Mouse (Mus musculus): ENCODE measurements around the gene Sema6d. TPM values are rescaled to one million over a fixed set of nuclear protein-coding genes. Genes with fewer than 3 reads are reported as not detected.

Sema6d gene
- polyA plus RNA-seq, 1 experiment from 2014 or later: 12.2 TPM

GRCm38 (mm10) chr2:124101201-124101517 is 11.4 kb downstream of the Sema6d start:
- H3K4me1 ChIP-seq (replicated peaks; ENCODE audit: control insufficient read depth, insufficient read depth, low read length): no peaks in the 10 kb centered on the region
- H3K36me3 ChIP-seq (ENCODE audit: control insufficient read depth, insufficient read depth, low read length): no peaks in the 10 kb centered on the region
- no peak overlapping the region for H3K4me3 ChIP-seq (ENCODE audit: low read depth, low read length)
- no peaks in the 10 kb centered on the region for H3K27me3 ChIP-seq (replicated peaks; ENCODE audit: control insufficient read depth, insufficient read depth, low read length)
- DNase-seq (ENCODE audit: low spot score) (no peak), ATAC-seq (replicated peaks; ENCODE audit: low FRiP score) (no peak)
- no peak overlapping the region for H3K9ac ChIP-seq (ENCODE audit: low read depth, low read length)
- H3K9me3 ChIP-seq (ENCODE audit: control insufficient read depth, low read length): no peaks in the 10 kb centered on the region
- H3K27ac ChIP-seq (ENCODE audit: low read depth, low read length): no peak overlapping the region
- no peak overlapping the region for H3K4me2 ChIP-seq

GRCm38 (mm10) chr2:124101580-124101979 is 11.8 kb downstream of the Sema6d start:
- no peak overlapping the region for H3K4me2 ChIP-seq
- no peak overlapping the region for H3K9ac ChIP-seq (ENCODE audit: low read depth, low read length)
- no peak for ATAC-seq (replicated peaks; ENCODE audit: low FRiP score)
- 68% methylated on average over 5 of the region's 5 CpGs for WGBS
- no peak for DNase-seq (ENCODE audit: low spot score)
- H3K36me3 ChIP-seq (ENCODE audit: control insufficient read depth, insufficient read depth, low read length): no peaks in the 10 kb centered on the region
- H3K4me3 ChIP-seq (ENCODE audit: low read depth, low read length): no peak overlapping the region
- H3K4me1 ChIP-seq (replicated peaks; ENCODE audit: control insufficient read depth, insufficient read depth, low read length): no peaks in the 10 kb centered on the region
- H3K27ac ChIP-seq (ENCODE audit: low read depth, low read length): no peak overlapping the region
- H3K27me3 ChIP-seq (replicated peaks; ENCODE audit: control insufficient read depth, insufficient read depth, low read length): no peaks in the 10 kb centered on the region
- H3K9me3 ChIP-seq (ENCODE audit: control insufficient read depth, low read length): no peaks in the 10 kb centered on the region

GRCm38 (mm10) chr2:124103277-124103676 is 13.5 kb downstream of the Sema6d start:
- no peaks in the 10 kb centered on the region for H3K36me3 ChIP-seq (ENCODE audit: control insufficient read depth, insufficient read depth, low read length)
- H3K4me2 ChIP-seq: no peak overlapping the region
- H3K27me3 ChIP-seq (replicated peaks; ENCODE audit: control insufficient read depth, insufficient read depth, low read length): no peaks in the 10 kb centered on the region
- H3K9ac ChIP-seq (ENCODE audit: low read depth, low read length): no peak overlapping the region
- ATAC-seq (replicated peaks; ENCODE audit: low FRiP score) (no peak), DNase-seq (ENCODE audit: low spot score) (no peak)
- H3K4me3 ChIP-seq (ENCODE audit: low read depth, low read length): no peak overlapping the region
- no peaks in the 10 kb centered on the region for H3K4me1 ChIP-seq (replicated peaks; ENCODE audit: control insufficient read depth, insufficient read depth, low read length)
- no peaks in the 10 kb centered on the region for H3K9me3 ChIP-seq (ENCODE audit: control insufficient read depth, low read length)
- no peak overlapping the region for H3K27ac ChIP-seq (ENCODE audit: low read depth, low read length)

- Histone ChIP-seq H3K27ac (ENCODE audit: low read depth, low read length) (no peak overlapping the region), H3K9ac (ENCODE audit: low read depth, low read length) (no peak overlapping the region), H3K4me3 (ENCODE audit: low read depth, low read length) (no peak overlapping the region), H3K27me3 (replicated peaks; ENCODE audit: control insufficient read depth, insufficient read depth, low read length) (no peaks in the 10 kb centered on the region), H3K4me1 (replicated peaks; ENCODE audit: control insufficient read depth, insufficient read depth, low read length) (no peaks in the 10 kb centered on the region), H3K4me2 (no peak overlapping the region), H3K9me3 (ENCODE audit: control insufficient read depth, low read length) (no peaks in the 10 kb centered on the region), H3K36me3 (ENCODE audit: control insufficient read depth, insufficient read depth, low read length) (no peaks in the 10 kb centered on the region)
- DNase-seq (ENCODE audit: low spot score): no peak
- whole genome bisulfite sequencing: 65% methylated on average over 11 of the region's 11 CpGs
- no peak for ATAC-seq (replicated peaks; ENCODE audit: low FRiP score)
Measured at GRCm38 (mm10) chr2:124118469-124119243, 28.9 kb downstream of the Sema6d start.

- Histone ChIP-seq H3K4me1 (replicated peaks; ENCODE audit: control insufficient read depth, insufficient read depth, low read length) (no peaks in the 10 kb centered on the region), H3K4me2 (no peak overlapping the region), H3K9me3 (ENCODE audit: control insufficient read depth, low read length) (no peaks in the 10 kb centered on the region), H3K27ac (ENCODE audit: low read depth, low read length) (no peak overlapping the region), H3K27me3 (replicated peaks; ENCODE audit: control insufficient read depth, insufficient read depth, low read length) (no peaks in the 10 kb centered on the region), H3K4me3 (ENCODE audit: low read depth, low read length) (no peak overlapping the region), H3K36me3 (ENCODE audit: control insufficient read depth, insufficient read depth, low read length) (no peaks in the 10 kb centered on the region), H3K9ac (ENCODE audit: low read depth, low read length) (no peak overlapping the region)
- no peak for ATAC-seq (replicated peaks; ENCODE audit: low FRiP score)
- no peak for DNase-seq (ENCODE audit: low spot score)
- WGBS: 72% methylated on average over 1 of the region's 1 CpGs
Measured at GRCm38 (mm10) chr2:124120355-124120754, 30.6 kb downstream of the Sema6d start.

GRCm38 (mm10) chr2:124121539-124121938 is 31.8 kb downstream of the Sema6d start:
- Histone ChIP-seq H3K9ac (ENCODE audit: low read depth, low read length) (no peak overlapping the region), H3K27me3 (replicated peaks; ENCODE audit: control insufficient read depth, insufficient read depth, low read length) (no peaks in the 10 kb centered on the region), H3K4me3 (ENCODE audit: low read depth, low read length) (no peak overlapping the region), H3K4me2 (no peak overlapping the region), H3K27ac (ENCODE audit: low read depth, low read length) (no peak overlapping the region), H3K36me3 (ENCODE audit: control insufficient read depth, insufficient read depth, low read length) (no peaks in the 10 kb centered on the region), H3K4me1 (replicated peaks; ENCODE audit: control insufficient read depth, insufficient read depth, low read length) (no peaks in the 10 kb centered on the region), H3K9me3 (ENCODE audit: control insufficient read depth, low read length) (no peaks in the 10 kb centered on the region)
- 86% methylated on average over 2 of the region's 2 CpGs for WGBS
- no peak for ATAC-seq (replicated peaks; ENCODE audit: low FRiP score)
- DNase-seq (ENCODE audit: low spot score): no peak

GRCm38 (mm10) chr2:124125504-124125903 is 35.7 kb downstream of the Sema6d start:
- H3K4me2 ChIP-seq: no peak overlapping the region
- DNase-seq (ENCODE audit: low spot score) (no peak), ATAC-seq (replicated peaks; ENCODE audit: low FRiP score) (no peak)
- no peaks in the 10 kb centered on the region for H3K36me3 ChIP-seq (ENCODE audit: control insufficient read depth, insufficient read depth, low read length)
- H3K9me3 ChIP-seq (ENCODE audit: control insufficient read depth, low read length): no peaks in the 10 kb centered on the region
- no peak overlapping the region for H3K27ac ChIP-seq (ENCODE audit: low read depth, low read length)
- H3K27me3 ChIP-seq (replicated peaks; ENCODE audit: control insufficient read depth, insufficient read depth, low read length): no peaks in the 10 kb centered on the region
- WGBS: 83% methylated on average over 7 of the region's 7 CpGs
- H3K4me1 ChIP-seq (replicated peaks; ENCODE audit: control insufficient read depth, insufficient read depth, low read length): no peaks in the 10 kb centered on the region
- H3K4me3 ChIP-seq (ENCODE audit: low read depth, low read length): no peak overlapping the region
- no peak overlapping the region for H3K9ac ChIP-seq (ENCODE audit: low read depth, low read length)

- H3K27ac ChIP-seq (ENCODE audit: low read depth, low read length): no peak overlapping the region
- ATAC-seq (replicated peaks; ENCODE audit: low FRiP score) (no peak), DNase-seq (ENCODE audit: low spot score) (no peak)
- no peaks in the 10 kb centered on the region for H3K4me1 ChIP-seq (replicated peaks; ENCODE audit: control insufficient read depth, insufficient read depth, low read length)
- no peaks in the 10 kb centered on the region for H3K36me3 ChIP-seq (ENCODE audit: control insufficient read depth, insufficient read depth, low read length)
- no peak overlapping the region for H3K4me3 ChIP-seq (ENCODE audit: low read depth, low read length)
- H3K4me2 ChIP-seq: no peak overlapping the region
- 59% methylated on average over 3 of the region's 3 CpGs for WGBS
- H3K27me3 ChIP-seq (replicated peaks; ENCODE audit: control insufficient read depth, insufficient read depth, low read length): no peaks in the 10 kb centered on the region
- no peak overlapping the region for H3K9ac ChIP-seq (ENCODE audit: low read depth, low read length)
- H3K9me3 ChIP-seq (ENCODE audit: control insufficient read depth, low read length): no peaks in the 10 kb centered on the region
Measured at GRCm38 (mm10) chr2:124126853-124127252, 37.1 kb downstream of the Sema6d start.

- ATAC-seq (replicated peaks; ENCODE audit: low FRiP score): no peak
- WGBS: 80% methylated on average over 2 of the region's 2 CpGs
- H3K9ac ChIP-seq (ENCODE audit: low read depth, low read length): no peak overlapping the region
Measured at GRCm38 (mm10) chr2:124130876-124131275, 41.1 kb downstream of the Sema6d start.

More at GRCm38 (mm10) chr2:124130876-124131275, 41.1 kb downstream of the Sema6d start:
- Histone ChIP-seq H3K4me1 (replicated peaks; ENCODE audit: control insufficient read depth, insufficient read depth, low read length) (no peaks in the 10 kb centered on the region), H3K4me3 (ENCODE audit: low read depth, low read length) (no peak overlapping the region), H3K27ac (ENCODE audit: low read depth, low read length) (no peak overlapping the region), H3K9me3 (ENCODE audit: control insufficient read depth, low read length) (no peaks in the 10 kb centered on the region), H3K36me3 (ENCODE audit: control insufficient read depth, insufficient read depth, low read length) (no peaks in the 10 kb centered on the region), H3K27me3 (replicated peaks; ENCODE audit: control insufficient read depth, insufficient read depth, low read length) (no peaks in the 10 kb centered on the region), H3K4me2 (no peak overlapping the region)
- DNase-seq (ENCODE audit: low spot score): no peak

Data from liver, embryonic 11.5 days (tissue).